Mouse (Mus musculus) adrenal gland, postnatal 0 days (tissue): Measurements from ENCODE around the gene Hmgcs2. TPM values are rescaled to one million over a fixed set of nuclear protein-coding genes. Genes with fewer than 3 reads are reported as not detected.

Source experiments
- polyA plus RNA-seq: library from polyadenylated mRNA; unstranded; fragments of >200 nt; fragmentation: Nextera tagmentation; extraction: Ambion mirVana; gene quantifications from 2 replicates; pipeline ENCODE4 v1.2.1, GENCODE M21; 2015

The Hmgcs2 gene
- polyA plus RNA-seq: 52.3 and 88.2 TPM in 2 replicates

DNA sequence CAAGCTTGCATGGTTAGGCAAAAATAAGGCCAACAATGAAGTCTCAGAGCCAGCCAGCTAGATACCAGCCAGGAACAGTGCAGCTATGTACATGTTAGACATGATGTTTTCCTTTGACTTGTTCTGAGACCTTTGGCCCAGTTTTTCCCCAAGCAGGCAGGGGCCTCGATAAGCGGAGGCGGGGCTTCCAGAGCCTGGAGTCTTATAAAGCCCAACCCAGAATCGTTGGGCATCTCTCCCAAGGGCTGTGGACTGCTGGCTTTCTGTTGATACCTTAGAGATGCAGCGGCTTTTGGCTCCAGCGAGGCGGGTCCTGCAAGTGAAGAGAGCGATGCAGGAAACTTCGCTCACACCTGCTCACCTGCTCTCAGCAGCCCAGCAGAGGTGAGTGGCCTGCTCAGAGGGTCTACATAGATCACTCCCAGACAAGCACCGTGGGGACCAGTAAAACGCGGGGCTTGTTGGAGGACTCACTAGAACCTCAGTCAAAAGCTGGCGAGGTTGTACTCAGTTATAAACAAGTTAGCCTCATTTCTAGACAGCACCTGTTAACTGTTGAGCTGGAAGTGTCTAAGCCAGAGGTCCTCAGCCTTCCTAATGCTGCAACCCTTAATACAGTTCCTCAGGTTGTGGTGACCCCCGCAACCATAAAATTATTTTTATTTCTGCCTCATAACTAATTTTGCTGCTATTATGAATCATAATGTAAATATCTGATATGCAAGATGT is at the start of gene Hmgcs2:
TSS of gene Hmgcs2 (plus strand) at position 232 of the 729 bp plus-strand sequence.

DNA sequence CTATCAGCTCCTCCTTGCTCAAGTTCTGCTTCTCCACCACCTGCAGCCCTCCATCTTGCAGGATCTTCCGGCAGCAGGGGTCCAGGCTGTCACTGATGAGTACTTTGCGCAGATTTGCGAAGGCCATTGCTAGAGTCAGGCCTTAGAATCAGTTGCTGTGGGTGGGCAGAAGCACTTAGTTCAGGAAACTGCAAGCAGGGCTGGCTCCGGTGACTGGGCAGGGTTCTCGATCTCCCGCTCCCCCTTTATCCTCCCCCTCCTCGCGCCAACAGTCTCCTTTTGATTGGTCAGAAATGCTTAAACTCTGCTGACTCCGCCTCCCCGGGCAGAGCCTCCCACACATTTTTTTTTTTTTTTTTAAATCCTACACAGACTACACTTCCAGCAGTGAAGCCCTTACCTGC is 59.5 kb downstream of the Hmgcs2 start, which contains the start of gene Phgdh:
TSS of gene Phgdh (minus strand) at position 285 of the 404 bp plus-strand sequence.

Other genes with a start within 250 kb of the Hmgcs2 start
- gene Adam30, start 119.8 kb upstream of the Hmgcs2 start, polyA plus RNA-seq: not detected in 2 replicates
- gene Reg4, start 58.3 kb upstream of the Hmgcs2 start, polyA plus RNA-seq: 0.20 TPM in 1 of 2 replicates, not detected in the other
- 45.9 and 61.9 TPM in 2 replicates for gene Phgdh, start 59.6 kb downstream of the Hmgcs2 start, polyA plus RNA-seq
- gene Zfp697, start 102.0 kb downstream of the Hmgcs2 start, polyA plus RNA-seq: 3.5 and 4.0 TPM in 2 replicates
- gene Gm4450, start 176.7 kb downstream of the Hmgcs2 start, polyA plus RNA-seq: 0.29 TPM in 1 of 2 replicates, not detected in the other
- 0.47 and 0.65 TPM in 2 replicates for gene Hsd3b4, start 230.1 kb downstream of the Hmgcs2 start, polyA plus RNA-seq